Mouse (Mus musculus) embryonic facial prominence, embryonic 10.5 days (tissue): ENCODE results near the gene Uqcr10. TPM values are rescaled to one million over a fixed set of nuclear protein-coding genes. Genes with fewer than 3 reads are reported as not detected.
"Not testable (repeated sequence)": the region's sequence is repeated elsewhere in the genome, so short reads cannot be mapped to it uniquely, and the experiment has no call there.

Source experiments
- DNase-seq: peaks from one replicate; pipeline ENCODE4 v3.0.0-alpha.2; 2017; ENCODE audit warnings: low spot score
- H3K27ac ChIP-seq: fragments of 300-500 bp; sonication (generic); replicated peaks from 2 replicates; pipeline ENCODE4 v1.5.1; 2016; ENCODE audit warnings: mild to moderate bottlenecking
- H3K27me3 ChIP-seq: fragments of 300-500 bp; sonication (generic); replicated peaks from 2 replicates; pipeline ENCODE4 v1.6.1; 2016; ENCODE audit warnings: low read depth, mild to moderate bottlenecking; ENCODE audit not compliant: poor library complexity, severe bottlenecking
- H3K36me3 ChIP-seq: fragments of 300-500 bp; sonication (generic); replicated peaks from 2 replicates; pipeline ENCODE4 v1.6.1; 2016; ENCODE audit warnings: mild to moderate bottlenecking, moderate library complexity
- H3K4me1 ChIP-seq: fragments of 300-500 bp; sonication (generic); 2 replicates; pipeline ENCODE4 v1.6.1; 2016
- H3K4me3 ChIP-seq: fragments of 300-500 bp; sonication (generic); 2 replicates; pipeline ENCODE4 v1.5.1; 2016; ENCODE audit warnings: mild to moderate bottlenecking, moderate library complexity
- H3K9me3 ChIP-seq: fragments of 300-500 bp; sonication (generic); 2 replicates; pipeline ENCODE4 v1.6.1; 2016; ENCODE audit warnings: mild to moderate bottlenecking
- WGBS: fragments of 180-500 bp; shearing (Covaris S2); methylation state at CpG from one replicate; pipeline ENCODE4 v1.1.7; 2016; 5-methylcytosine and 5-hydroxymethylcytosine counted together
- polyA plus RNA-seq: library from polyadenylated mRNA; unstranded; fragments of >200 nt; fragmentation: Nextera tagmentation; extraction: Ambion mirVana; gene quantifications from 2 replicates; pipeline ENCODE4 v1.2.1, GENCODE M21; 2016

The Uqcr10 gene
- polyA plus RNA-seq, 1 experiment from 2014 or later, result 661 TPM

DNA sequence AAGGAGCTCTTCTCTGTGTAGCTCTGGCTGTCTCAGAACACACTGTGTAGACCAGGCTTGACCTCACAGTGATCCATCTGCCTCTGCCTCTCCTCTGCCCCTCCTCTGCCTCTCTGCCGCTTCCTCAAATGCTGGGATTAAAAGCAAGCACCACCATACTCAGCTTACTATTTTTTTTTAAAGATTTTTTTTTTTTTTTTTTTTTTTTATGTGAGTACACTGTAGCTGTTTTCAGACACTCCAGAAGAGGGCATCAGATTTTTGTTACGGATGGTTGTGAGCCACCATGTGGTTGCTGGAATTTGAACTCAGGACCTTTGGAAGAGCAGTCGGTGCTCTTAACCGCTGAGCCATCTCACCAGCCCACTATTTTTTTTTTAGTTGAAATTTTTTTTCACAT, 6.0 kb upstream of the Uqcr10 start:
- WGBS, result 91% methylated on average over 4 of the region's 4 CpGs
- DNase-seq, H3K27ac ChIP-seq, H3K27me3 ChIP-seq, H3K9me3 ChIP-seq, H3K4me3 ChIP-seq, H3K36me3 ChIP-seq, H3K4me1 ChIP-seq: not testable (repeated sequence)

DNA sequence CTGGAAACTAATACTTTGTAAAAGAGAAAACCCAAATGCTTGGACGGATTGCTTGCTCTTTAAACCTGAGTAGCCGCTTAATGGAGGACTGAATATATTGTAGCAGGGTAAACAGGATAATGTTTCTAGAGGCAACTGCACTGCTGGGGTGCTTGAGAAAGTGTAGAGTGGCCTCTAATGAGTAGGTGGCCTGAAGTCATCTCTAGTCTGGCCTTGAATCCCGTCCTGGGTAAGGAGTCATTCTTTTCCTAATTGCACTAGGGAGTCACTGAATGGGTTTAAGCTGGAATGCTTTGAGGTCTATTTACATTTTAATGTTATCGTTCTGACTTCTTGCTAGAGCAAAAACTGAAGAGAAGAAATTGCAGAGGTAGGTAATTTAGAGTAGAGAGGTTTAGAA, 1.0 kb upstream of the Uqcr10 start:
- Histone ChIP-seq H3K27ac (peak overlapping the region; percentile 92), H3K4me1 (peaks cover 19% of the 10 kb centered on the region), H3K27me3 (no peaks in the 10 kb centered on the region), H3K9me3 (no peaks in the 10 kb centered on the region), H3K4me3 (peak overlapping the region; percentile 83), H3K36me3 (peaks cover 23% of the 10 kb centered on the region)
- no peak for DNase-seq
- WGBS, result 9% methylated on average over 4 of the region's 4 CpGs

DNA sequence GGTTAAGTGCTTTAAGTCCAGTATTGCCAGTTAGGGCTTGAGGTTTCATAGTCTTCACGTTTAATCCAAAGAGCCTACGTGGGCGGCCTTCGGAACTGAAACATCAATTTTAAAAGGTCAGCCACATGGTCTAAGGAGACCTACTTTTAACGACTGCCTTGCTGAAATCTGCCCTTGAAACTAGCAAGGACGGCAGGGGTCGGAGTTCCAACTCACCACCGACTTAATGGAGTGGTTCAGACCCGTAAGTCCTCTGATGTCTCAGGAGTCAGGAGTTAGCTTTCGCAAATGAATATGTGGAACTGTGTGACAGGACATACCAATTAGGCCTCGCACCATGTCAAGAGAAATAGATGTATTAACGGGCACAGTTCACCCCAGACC, 462 bp downstream of the Uqcr10 start:
- Histone ChIP-seq H3K4me3 (peak overlapping the region; percentile 83), H3K36me3 (peaks cover 32% of the 10 kb centered on the region), H3K27me3 (no peaks in the 10 kb centered on the region), H3K27ac (peak overlapping the region; percentile 92), H3K9me3 (no peaks in the 10 kb centered on the region), H3K4me1 (peaks cover 19% of the 10 kb centered on the region)
- no peak for DNase-seq
- 8% methylated on average over 12 of the region's 12 CpGs for WGBS

DNA sequence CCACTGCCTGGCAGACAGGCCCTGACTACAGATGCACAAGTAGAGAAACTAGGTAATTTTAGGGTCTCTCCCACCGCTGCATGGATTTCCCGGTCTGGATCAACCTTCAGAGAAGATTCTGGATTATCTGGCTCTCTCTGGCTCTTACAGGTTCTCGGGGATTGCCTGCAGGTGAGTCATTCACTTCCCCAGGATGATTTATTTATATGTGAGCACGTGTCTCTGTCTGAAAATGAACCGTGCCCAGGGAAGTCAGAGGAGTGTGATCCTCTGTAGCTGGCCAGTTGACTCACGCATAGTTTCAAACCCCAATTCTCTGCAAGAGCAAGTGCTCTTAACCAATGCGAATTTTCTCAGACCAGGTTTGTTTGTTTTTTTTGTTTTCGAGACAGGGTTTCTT, 3.4 kb downstream of the Uqcr10 start:
- H3K9me3 ChIP-seq, result no peaks in the 10 kb centered on the region
- H3K27me3 ChIP-seq, result no peaks in the 10 kb centered on the region
- WGBS, result 88% methylated on average over 8 of the region's 8 CpGs
- no peak overlapping the region for H3K4me3 ChIP-seq
- peaks cover 32% of the 10 kb centered on the region for H3K36me3 ChIP-seq
- peaks cover 19% of the 10 kb centered on the region for H3K4me1 ChIP-seq
- H3K27ac ChIP-seq, result no peak overlapping the region
- DNase-seq, result no peak

DNA sequence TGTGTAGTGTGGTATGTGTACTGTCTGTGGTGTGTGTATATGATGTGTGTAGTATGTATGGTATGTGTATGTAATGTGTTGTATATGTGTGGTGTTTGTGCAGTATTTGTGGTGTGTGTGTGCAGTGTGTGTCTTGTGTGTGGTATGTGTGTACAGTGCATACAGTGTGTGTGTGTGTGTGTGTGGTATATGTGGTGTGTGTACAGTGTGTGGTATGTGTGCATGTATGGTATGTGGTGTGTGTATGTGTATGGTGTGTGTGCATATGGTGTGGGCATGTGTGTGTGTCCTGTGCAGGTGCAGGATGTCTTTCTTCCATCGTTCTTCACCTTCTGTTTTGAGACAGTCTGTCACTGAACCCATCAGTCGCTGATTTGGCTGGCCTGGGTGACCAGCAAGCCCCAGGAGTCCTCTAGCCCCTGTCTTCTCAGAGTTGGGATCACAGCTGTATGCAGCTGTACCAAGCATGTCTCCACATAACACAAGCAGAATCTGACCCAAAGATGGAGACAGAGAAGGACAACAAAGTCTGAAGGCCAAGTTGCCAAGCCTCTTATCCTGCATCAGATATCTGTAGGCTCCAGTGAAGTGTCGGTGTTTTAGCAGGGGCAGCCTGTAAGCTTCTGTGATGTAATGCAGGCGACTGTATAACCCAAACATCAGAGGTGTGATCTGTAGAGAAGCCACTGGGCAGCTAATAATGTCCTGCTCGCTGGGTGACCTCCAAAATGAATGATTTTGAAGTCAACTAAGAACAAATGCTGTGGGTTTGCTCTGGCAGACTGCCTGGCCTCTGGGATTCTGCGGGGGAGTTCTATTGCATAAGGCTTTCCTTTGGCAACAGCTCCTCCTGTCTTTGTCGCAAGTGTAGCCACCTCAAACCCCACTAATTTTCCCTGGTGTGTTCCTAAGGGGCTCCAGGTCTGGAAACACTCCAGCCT, 6.8 kb downstream of the Uqcr10 start:
- no peaks in the 10 kb centered on the region for H3K9me3 ChIP-seq
- no peak overlapping the region for H3K27ac ChIP-seq
- H3K4me3 ChIP-seq, result no peak overlapping the region
- WGBS, result 66% methylated on average over 7 of the region's 7 CpGs
- H3K36me3 ChIP-seq, result peaks cover 29% of the 10 kb centered on the region
- H3K4me1 ChIP-seq, result no peaks in the 10 kb centered on the region
- H3K27me3 ChIP-seq, result no peaks in the 10 kb centered on the region
- no peak for DNase-seq

DNA sequence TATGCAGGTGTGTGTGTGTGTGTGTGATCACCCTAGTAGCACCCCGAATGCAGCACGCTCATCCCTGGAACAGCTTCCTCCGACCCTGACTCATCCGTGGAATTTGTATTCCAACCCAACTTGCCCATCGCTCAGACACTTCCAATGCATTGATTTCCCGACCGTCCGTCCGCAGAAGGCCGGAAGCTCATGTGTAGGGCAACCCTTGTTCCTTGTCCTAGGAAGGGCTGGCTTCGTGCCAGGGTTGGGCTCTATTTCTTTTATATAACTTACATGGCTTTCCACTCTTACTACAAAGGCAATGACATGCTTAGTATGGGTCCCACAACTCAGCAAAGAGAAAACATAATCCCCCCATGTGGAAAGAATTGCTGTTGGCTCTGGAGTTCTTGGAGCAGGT, 12.0 kb downstream of the Uqcr10 start:
- DNase-seq, result no peak
- no peak overlapping the region for H3K27ac ChIP-seq
- no peaks in the 10 kb centered on the region for H3K9me3 ChIP-seq
- no peaks in the 10 kb centered on the region for H3K27me3 ChIP-seq
- H3K4me3 ChIP-seq, result no peak overlapping the region
- H3K4me1 ChIP-seq, result no peaks in the 10 kb centered on the region
- H3K36me3 ChIP-seq, result no peaks in the 10 kb centered on the region
- 91% methylated on average over 11 of the region's 11 CpGs for WGBS

DNA sequence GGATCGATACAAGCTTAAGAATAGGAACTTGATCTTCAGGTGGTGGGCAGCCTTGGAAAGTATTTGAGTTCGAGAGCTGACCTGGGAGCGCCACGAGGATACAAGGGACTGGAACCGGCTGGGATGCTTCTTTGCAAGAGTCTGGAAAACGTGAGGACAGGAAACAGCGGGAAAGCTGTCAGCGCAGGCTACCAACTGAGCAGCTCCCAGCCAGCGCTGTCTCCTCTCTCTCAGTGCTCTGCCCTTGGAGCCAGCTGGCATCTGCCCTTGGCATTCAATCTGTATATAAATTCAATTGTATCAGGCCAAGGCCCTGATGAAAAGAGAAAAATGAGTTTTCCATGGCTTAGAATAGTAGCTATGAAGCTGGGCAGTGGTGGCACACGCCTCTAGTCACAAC, 12.9 kb downstream of the Uqcr10 start:
- H3K36me3 ChIP-seq, result no peaks in the 10 kb centered on the region
- no peaks in the 10 kb centered on the region for H3K9me3 ChIP-seq
- DNase-seq, result no peak
- H3K27me3 ChIP-seq, result no peaks in the 10 kb centered on the region
- H3K27ac ChIP-seq, result no peak overlapping the region
- no peak overlapping the region for H3K4me3 ChIP-seq
- no peaks in the 10 kb centered on the region for H3K4me1 ChIP-seq
- WGBS, result 69% methylated on average over 10 of the region's 10 CpGs

DNA sequence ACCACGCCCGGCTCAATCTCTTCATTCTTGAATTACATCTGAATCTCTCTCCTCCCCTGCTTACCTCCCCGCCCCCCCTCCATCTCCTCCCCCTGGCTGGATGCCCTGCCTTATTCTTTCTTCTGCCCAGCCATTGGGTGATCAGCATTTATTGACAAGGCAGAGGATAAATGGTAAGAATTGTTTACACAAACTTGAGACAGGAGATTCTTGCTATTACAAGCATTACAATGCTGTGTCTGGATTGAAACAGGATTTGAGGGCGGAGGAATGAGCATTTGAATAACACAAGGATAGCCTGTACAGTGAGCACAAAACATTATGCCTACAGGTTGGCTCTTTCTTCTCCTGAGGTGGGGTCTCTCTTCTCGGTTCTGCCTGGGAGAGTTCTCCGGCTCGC, 13.8 kb downstream of the Uqcr10 start:
- H3K4me3 ChIP-seq, result no peak overlapping the region
- H3K36me3 ChIP-seq, result no peaks in the 10 kb centered on the region
- 79% methylated on average over 7 of the region's 7 CpGs for WGBS
- no peaks in the 10 kb centered on the region for H3K27me3 ChIP-seq
- H3K4me1 ChIP-seq, result no peaks in the 10 kb centered on the region
- H3K27ac ChIP-seq, result no peak overlapping the region
- DNase-seq, result no peak
- H3K9me3 ChIP-seq, result no peaks in the 10 kb centered on the region

DNA sequence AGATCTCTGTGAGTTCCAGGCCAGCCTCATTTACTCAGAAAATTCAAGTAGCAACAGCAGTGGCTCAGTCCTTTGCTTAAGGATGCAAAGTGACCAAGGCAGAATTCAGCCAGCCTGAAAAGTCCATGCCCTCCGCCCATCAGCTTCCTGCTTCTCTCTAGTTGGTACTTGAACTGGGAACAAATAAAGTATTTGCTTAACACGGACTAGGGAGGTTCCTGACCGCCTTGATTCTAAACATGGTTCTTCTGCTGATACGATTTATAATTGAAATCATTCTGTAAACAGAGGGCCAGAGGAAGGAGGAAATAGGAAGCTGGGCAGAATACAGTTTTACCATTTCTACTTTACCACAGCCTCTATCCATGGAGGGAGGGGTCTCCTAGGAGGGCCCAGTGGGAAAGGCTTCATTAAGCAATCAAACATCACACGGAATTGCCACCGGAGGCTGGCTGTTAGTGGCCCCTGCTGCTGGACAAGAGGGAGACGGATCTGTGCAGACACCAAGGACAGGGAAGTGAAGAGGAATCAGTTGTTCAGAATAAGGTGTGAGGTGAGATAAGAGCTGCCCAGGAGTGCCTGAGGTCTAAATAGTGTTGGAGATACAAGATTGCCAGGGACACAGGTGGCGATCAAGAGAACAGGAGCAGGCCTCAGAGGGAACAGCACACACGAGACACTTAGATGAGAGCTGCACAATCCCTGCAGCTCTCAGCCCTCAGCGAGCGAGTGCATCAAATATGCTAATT, 15.3 kb downstream of the Uqcr10 start:
- Histone ChIP-seq H3K4me3 (no peak overlapping the region), H3K9me3 (no peaks in the 10 kb centered on the region), H3K4me1 (no peaks in the 10 kb centered on the region), H3K36me3 (peaks cover 8% of the 10 kb centered on the region), H3K27ac (no peak overlapping the region), H3K27me3 (no peaks in the 10 kb centered on the region)
- WGBS, result 75% methylated on average over 11 of the region's 11 CpGs
- DNase-seq, result no peak

DNA sequence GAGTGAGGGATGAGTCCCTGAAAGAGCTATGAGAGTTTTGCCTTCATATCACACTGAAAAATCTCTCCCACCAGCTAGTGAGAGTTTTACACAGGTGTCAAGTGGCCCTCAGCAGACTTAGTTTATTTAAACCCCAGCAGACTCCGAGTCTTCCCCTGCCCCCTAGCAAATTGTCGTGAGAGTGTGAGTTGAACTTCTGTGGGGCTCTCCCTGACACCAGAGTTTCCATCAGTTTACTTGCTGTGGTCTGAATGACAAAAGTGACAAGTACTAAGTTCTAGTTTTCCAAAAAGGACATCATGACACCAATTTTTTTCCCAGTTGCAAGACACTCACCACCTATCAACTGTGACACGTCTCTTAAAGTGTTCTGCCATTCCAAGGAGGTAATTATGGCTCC, 16.3 kb downstream of the Uqcr10 start:
- no peaks in the 10 kb centered on the region for H3K4me1 ChIP-seq
- no peaks in the 10 kb centered on the region for H3K27me3 ChIP-seq
- WGBS, result 69% methylated on average over 3 of the region's 3 CpGs
- DNase-seq, result no peak
- H3K9me3 ChIP-seq, result no peaks in the 10 kb centered on the region
- no peak overlapping the region for H3K4me3 ChIP-seq
- H3K36me3 ChIP-seq, result peaks cover 18% of the 10 kb centered on the region
- no peak overlapping the region for H3K27ac ChIP-seq

DNA sequence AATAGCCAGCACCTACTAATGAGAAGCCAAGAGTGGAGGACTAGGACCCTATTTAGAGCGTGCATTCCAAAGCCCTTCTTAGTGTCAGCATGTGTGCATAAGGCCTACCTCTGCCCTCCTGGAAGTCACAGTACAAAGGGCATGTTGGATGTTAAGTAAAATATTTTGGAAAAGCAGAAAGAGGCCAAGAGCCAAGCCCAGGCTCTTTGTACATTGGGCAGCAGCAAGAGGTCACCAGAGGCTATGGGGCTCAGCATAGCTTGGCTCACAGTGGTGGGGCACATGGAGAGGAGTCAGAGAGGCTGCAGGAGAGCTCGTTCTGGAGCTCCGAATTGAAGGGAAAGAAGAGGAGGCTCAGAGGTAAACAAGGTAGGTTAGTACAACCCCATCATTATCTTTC, 17.1 kb downstream of the Uqcr10 start:
- no peaks in the 10 kb centered on the region for H3K4me1 ChIP-seq
- 78% methylated on average over 3 of the region's 3 CpGs for WGBS

DNA sequence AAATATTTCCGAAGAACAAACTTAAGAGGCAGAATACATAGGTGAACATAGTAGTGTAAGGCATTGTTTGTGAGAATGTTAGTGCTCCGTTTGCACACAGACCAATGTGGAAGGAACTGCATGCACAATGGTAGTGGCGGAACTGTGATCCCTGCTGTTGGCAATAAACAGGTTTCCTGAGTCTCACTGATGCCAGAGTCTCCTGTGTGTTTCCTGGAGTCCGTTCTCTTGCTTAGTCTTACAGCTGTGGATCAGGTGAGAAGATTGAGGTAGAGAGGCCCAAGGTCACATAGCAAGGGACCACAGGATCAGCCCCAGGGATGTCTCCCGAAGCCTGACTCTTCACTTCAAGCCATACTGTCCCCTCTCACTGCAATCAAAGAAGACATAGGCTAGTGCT, 18.6 kb downstream of the Uqcr10 start:
- no peak for DNase-seq
- H3K4me3 ChIP-seq, result no peak overlapping the region

More for the DNA sequence above, 17.1 kb downstream of the Uqcr10 start:
- Histone ChIP-seq H3K36me3 (peaks cover 26% of the 10 kb centered on the region), H3K9me3 (no peaks in the 10 kb centered on the region), H3K4me3 (no peak overlapping the region), H3K27ac (no peak overlapping the region), H3K27me3 (no peaks in the 10 kb centered on the region)
- no peak for DNase-seq

DNA sequence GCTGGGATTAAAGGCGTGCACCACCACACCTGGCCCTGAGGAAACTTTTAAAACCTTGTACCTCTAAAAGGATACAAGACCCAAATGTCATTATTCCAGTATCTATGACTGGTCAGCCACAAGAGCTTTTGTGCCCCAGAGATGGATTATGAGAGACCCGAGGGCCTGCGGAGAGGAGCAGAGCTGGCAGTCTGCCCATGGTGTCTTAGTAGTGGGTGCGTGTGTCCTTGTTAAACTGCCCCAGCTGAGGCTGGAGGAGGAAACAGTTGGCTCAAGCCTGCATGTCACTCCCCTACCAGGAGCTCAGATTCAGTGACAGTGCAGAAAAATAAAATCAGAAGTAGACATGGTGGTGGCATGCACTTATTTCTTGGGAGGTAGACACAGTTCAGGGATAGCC, 19.1 kb downstream of the Uqcr10 start:
- H3K27me3 ChIP-seq, result no peaks in the 10 kb centered on the region
- no peak overlapping the region for H3K27ac ChIP-seq
- peaks cover 45% of the 10 kb centered on the region for H3K36me3 ChIP-seq
- 93% methylated on average over 4 of the region's 4 CpGs for WGBS
- peaks cover under 1% of the 10 kb centered on the region; the same call in 1 of the 2 replicates for H3K4me1 ChIP-seq
- H3K9me3 ChIP-seq, result no peaks in the 10 kb centered on the region
- no peak for DNase-seq
- H3K4me3 ChIP-seq, result no peak overlapping the region

More for the DNA sequence above, 18.6 kb downstream of the Uqcr10 start:
- H3K36me3 ChIP-seq, result peaks cover 41% of the 10 kb centered on the region
- no peaks in the 10 kb centered on the region for H3K9me3 ChIP-seq
- WGBS, result 87% methylated on average over 5 of the region's 5 CpGs
- H3K27me3 ChIP-seq, result no peaks in the 10 kb centered on the region
- no peak overlapping the region for H3K27ac ChIP-seq
- no peaks in the 10 kb centered on the region for H3K4me1 ChIP-seq
